Mouse (Mus musculus): ENCODE results near the gene Specc1.

Specc1 gene

DNA sequence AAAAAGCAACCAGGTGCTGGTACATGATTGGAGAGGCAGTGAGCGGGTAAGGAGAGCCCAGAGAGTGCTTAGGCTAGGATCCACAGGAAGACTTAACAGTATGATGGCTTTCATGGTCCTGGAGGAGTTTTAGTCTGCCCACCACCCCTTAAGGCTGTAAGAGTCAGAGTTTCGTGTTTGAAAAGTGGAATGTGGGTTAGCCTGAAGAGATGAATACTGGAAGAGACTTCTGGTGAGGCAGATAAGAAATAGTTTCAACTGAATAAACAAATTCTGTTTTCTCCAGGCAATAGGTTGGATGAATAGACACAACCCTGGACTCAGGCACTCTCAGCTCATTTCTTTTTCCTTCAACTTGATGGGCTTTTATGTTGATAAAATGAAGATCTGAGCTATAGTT is 130.1 kb downstream of the Specc1 start:
- in situ Hi-C loops (cut with MboI, MseI) = loop anchor here in 1 of 2 experiments (10.0 kb wide), 1 partner anchor 728 kb away; no protein-coding TSS in a partner anchor

- in situ Hi-C loops (cut with MboI, MseI) = loop anchor here in 1 of 2 experiments (10.0 kb wide), 1 partner anchor 728 kb away; no protein-coding TSS in a partner anchor
Measured at GRCm38 (mm10) chr11:62087051-62087450, 130.5 kb downstream of the Specc1 start.

- in situ Hi-C loops (cut with MboI, MseI) = loop anchor here in 1 of 2 experiments (10.0 kb wide), 1 partner anchor 726 kb away; no protein-coding TSS in a partner anchor
Measured at GRCm38 (mm10) chr11:62088651-62089050, 132.1 kb downstream of the Specc1 start.

- in situ Hi-C loops (cut with MboI, MseI) = no loop called here
Measured at GRCm38 (mm10) chr11:62090321-62090720, 133.8 kb downstream of the Specc1 start.

- in situ Hi-C loops (cut with MboI, MseI) = loop anchor here in 1 of 2 experiments (10.0 kb wide), 1 partner anchor 159 kb away; no protein-coding TSS in a partner anchor
Measured at GRCm38 (mm10) chr11:62103380-62103911, 146.9 kb downstream of the Specc1 start.

DNA sequence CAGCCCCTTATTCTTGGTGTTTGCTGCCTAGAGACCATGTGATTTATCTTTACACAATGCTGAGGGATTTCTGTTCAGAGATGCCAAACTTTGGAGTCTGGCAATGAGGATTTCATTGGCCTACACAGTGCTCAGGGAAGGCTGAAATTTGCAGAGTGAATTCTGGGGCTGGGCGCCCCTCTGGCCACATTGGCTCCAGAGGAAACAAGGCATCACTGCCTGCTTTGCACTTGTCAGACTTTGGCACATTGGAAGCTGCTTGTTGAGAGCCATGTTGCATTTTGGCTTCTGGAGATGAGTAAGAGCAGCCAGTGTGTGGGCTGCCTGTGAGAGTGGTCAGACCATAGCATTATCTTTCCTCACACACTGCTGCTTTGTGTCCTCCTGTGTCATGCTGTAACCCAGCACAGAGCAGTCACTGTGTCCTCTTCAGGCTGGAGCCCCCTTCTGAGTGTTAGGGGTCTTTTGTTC is 149.9 kb downstream of the Specc1 start:
- in situ Hi-C loops (cut with MboI, MseI) = loop anchor here in 1 of 2 experiments (5.0 to 10.0 kb wide), 2 partner anchors 44 to 162 kb away; no protein-coding TSS in a partner anchor

DNA sequence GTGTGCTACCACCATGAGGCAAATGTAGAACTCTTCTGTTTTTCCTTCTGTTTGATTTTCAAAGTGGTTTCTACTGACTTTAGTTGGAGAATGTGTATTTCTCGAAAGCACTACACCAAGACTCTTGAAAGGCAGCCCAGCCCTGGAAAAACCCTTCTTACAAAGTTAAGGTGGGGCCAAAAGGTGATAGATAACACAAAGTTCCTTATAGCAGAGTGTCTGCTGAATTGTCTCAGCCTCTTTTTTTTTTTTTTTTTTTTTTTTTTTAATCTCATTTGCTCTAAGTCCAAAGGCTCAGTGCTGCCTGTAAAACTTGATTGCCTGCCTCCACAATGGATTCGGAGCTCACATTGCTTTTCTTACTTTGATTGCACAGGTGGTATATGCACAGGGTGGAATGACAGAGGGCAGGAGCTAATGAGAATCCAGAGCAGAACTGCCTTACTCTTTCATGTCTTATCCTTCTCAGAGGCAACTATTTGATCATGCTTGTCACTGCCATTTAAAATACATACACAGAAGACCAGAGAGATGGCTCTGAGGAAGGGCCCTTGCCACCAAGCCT is 150.8 kb downstream of the Specc1 start:
- in situ Hi-C loops (cut with MboI, MseI) = loop anchor here in 1 of 2 experiments (5.0 to 10.0 kb wide), 2 partner anchors 45 to 163 kb away; no protein-coding TSS in a partner anchor

DNA sequence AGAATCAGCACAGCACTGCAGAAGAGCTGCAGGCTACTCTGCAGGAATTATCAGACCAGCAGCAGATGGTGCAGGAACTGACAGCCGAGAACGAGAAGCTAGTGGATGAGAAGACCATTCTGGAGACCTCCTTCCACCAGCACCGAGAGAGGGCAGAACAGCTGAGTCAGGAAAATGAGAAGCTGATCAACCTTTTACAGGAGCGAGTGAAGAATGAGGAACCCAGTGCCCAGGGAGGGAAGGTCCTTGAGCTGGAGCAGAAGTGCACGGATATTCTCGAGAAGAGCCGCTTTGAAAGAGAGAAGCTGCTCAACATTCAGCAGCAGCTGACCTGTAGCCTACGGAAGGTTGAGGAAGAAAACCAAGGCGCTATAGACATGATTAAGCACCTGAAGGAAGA is 162.0 kb downstream of the Specc1 start:
- in situ Hi-C loops (cut with MboI, MseI) = no loop called here

DNA sequence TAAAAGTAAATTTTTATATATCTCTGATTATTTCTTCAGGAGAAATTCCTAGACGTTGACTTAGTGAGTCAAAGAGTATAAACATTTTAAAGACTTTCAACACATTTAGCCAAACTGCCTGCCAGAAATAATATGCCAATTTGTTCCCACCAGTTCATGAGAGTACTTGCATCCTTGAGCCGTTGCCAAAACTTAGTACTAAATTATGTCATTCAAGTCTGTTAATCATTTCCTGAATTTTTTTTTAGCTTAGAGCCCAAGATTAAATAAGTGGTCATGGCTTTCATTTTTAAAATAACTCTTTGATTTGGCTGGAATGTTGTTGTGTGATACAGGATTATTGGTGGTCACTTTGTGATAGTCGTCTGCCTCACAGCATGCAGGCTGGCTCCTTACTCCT is 163.3 kb downstream of the Specc1 start:
- in situ Hi-C loops (cut with MboI, MseI) = loop anchor here in 1 of 2 experiments (5.0 kb wide), 1 partner anchor 73 kb away; no protein-coding TSS in a partner anchor

- in situ Hi-C loops (cut with MboI, MseI) = loop anchor here in 1 of 2 experiments (5.0 kb wide), 1 partner anchor 74 kb away; no protein-coding TSS in a partner anchor
Measured at GRCm38 (mm10) chr11:62121365-62121764, 164.8 kb downstream of the Specc1 start.

DNA sequence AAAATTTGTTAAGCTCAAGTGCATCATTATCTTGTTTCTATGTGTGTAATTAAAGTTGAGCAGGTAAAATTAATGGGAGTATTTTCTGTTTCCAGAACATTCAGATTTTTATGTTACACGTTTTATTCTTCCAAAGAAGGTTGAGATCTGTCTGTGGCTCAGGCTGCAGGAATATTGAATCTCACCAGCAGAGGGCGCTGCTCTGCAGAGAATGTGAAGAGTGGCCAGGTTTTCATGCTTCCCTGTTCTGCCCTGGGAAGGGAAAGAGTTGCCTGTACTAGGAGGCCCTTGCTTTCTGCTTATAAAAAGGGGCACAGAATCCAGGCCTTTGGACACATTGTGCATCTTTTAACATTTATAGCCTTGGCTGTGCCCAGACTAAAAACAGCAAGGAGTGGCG is 171.1 kb downstream of the Specc1 start:
- in situ Hi-C loops (cut with MboI, MseI) = loop anchor here (5.0 kb wide), 3 partner anchors 80 to 170 kb away; partner anchors contain the start of gene Specc1 (in 1 of the 2)

GRCm38 (mm10) chr11:62128197-62128596 is 171.6 kb downstream of the Specc1 start:
- in situ Hi-C loops (cut with MboI, MseI) = loop anchor here (5.0 kb wide), 3 partner anchors 81 to 171 kb away; partner anchors contain the start of gene Specc1 (in 1 of the 2)

DNA sequence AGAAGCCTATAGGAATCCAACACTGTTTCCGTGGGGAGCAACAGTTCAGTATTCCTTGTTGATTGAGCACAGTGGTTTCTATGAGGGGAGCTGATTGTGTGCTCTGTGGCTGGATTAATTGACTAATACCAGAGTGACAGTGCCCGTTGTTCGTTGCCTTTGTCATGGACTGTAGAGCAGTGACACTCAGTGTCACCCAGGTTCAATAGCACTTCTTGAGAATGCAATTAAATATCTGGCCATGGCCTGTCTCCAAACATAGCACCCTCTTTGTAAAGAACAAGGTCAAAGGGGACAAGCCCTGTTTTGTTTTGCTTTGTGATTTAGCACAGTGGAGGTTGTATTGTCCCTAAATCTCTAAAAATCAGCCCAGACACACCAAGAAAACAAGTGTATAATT is 173.6 kb downstream of the Specc1 start:
- in situ Hi-C loops (cut with MboI, MseI) = no loop called here

DNA sequence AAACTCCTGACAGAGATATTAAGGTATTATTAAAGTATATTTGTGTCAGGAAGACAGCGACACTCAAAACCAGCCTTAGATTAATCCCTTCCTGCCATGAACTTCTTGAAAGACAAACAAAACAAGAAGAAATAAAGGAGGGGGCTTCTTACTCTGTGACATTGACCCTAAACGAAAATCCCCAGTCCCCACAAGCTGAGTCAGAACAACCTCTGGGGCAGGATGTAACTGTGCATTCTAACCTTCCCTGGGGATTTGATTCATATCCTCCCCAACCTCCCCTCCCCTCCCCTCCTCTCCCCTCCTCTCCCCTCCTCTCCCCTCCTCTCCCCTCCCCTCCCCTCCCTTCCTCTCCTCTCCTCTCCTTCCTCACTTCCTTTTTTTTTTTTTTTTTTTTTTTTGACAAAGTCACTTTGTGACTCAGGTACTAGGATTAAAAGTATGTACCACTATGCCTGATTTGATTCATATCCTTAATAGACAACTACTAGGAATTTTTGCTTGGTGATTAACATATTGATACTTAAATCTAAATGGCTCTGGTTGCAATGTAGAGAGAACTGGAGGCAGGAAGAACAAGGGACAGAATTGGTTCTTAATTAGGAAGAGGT is 174.2 kb downstream of the Specc1 start:
- in situ Hi-C loops (cut with MboI, MseI) = no loop called here

- in situ Hi-C loops (cut with MboI, MseI) = no loop called here
Measured at GRCm38 (mm10) chr11:62131601-62132000, 175.0 kb downstream of the Specc1 start.

GRCm38 (mm10) chr11:62134191-62134590 is 177.6 kb downstream of the Specc1 start:
- in situ Hi-C loops (cut with MboI, MseI) = no loop called here

- in situ Hi-C loops (cut with MboI, MseI) = no loop called here
Measured at GRCm38 (mm10) chr11:62145216-62146110, 188.9 kb downstream of the Specc1 start.

DNA sequence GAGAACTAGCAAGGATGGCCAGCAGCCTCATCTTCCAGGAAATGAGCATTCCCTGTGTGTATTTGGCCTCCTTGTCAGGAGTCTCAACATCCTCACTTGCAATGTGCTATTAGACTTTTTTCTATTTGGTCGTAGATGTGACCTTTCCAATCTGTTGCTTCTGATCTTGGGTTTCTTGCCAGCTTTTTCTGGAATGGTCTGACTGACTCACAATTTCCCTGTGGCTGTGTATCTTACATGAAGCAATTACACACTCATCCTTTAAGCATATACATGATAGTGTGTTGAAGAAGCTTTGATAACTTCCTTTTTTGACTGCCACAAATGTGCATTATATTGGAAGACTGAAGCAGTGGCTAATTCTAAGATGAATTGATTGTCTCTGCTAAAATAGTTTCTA is 190.1 kb downstream of the Specc1 start:
- in situ Hi-C loops (cut with MboI, MseI) = no loop called here

GRCm38 (mm10) chr11:62148026-62148425 is 191.5 kb downstream of the Specc1 start:
- in situ Hi-C loops (cut with MboI, MseI) = no loop called here

DNA sequence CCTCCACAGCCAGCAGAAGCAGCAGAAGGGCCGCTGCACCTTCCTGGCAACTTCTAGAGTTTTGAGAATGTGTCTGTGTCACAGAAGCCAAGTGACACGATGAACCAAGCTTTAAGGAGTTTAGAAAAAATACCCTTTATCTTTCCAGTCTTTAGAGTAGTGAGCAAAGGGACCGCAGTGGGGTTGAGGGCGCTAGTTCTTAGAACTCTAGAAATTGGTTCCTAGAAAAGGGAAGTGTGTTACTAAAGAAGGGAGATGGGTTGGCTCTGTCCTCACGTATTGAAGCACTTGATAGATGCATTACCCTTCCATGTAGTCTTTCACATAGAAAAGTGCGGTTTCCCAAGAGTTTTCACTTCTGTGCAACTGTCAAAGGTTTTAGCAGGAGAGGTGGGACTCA is 191.9 kb downstream of the Specc1 start:
- in situ Hi-C loops (cut with MboI, MseI) = no loop called here

GRCm38 (mm10) chr11:62153057-62153456 is 196.5 kb downstream of the Specc1 start:
- in situ Hi-C loops (cut with MboI, MseI) = no loop called here
